Mouse (Mus musculus) midbrain, postnatal 0 days (tissue): ENCODE results near the gene Elp4. TPM values are rescaled to one million over a fixed set of nuclear protein-coding genes. Genes with fewer than 3 reads are reported as not detected.

Experiments
- ATAC-seq: fragments of 200-750 bp; cut with Nextera tagmentation; 2 replicates; pipeline ENCODE4 v1.8.0; 2017; ENCODE audit warnings: moderate number of reproducible peaks, mild to moderate bottlenecking, moderate TSS enrichment, moderate library complexity; ENCODE audit not compliant: low FRiP score
- DNase-seq: peaks from one replicate; pipeline ENCODE4 v3.0.0-alpha.2; 2015; ENCODE audit warnings: low spot score
- H3K27ac ChIP-seq: fragments of 300-500 bp; sonication (generic); 2 replicates; pipeline ENCODE4 v1.5.1; 2014; ENCODE audit warnings: low read depth, mild to moderate bottlenecking, low read length, mixed read lengths
- H3K27me3 ChIP-seq: fragments of 300-500 bp; sonication (generic); 2 replicates; pipeline ENCODE4 v1.6.1; 2014; ENCODE audit warnings: low read length, control low read depth, mixed read lengths; ENCODE audit not compliant: insufficient read depth
- H3K36me3 ChIP-seq: fragments of 300-500 bp; sonication (generic); 2 replicates; pipeline ENCODE4 v1.6.1; 2014; ENCODE audit warnings: low read length, control low read depth, mixed read lengths; ENCODE audit not compliant: insufficient read depth
- H3K4me1 ChIP-seq: fragments of 300-500 bp; sonication (generic); 2 replicates; pipeline ENCODE4 v1.6.1; 2014; ENCODE audit warnings: mild to moderate bottlenecking, control low read depth, antibody characterized with exemption, low read length, mixed read lengths; ENCODE audit not compliant: insufficient read depth
- H3K4me2 ChIP-seq: fragments of 300-500 bp; sonication (generic); 2 replicates; pipeline ENCODE4 v1.6.1; 2014; ENCODE audit warnings: low read depth, mild to moderate bottlenecking, low read length, mixed read lengths; ENCODE audit not compliant: poor library complexity, severe bottlenecking
- H3K4me3 ChIP-seq: fragments of 300-500 bp; sonication (generic); 2 replicates; pipeline ENCODE4 v1.5.1; 2014; ENCODE audit warnings: low read depth, mild to moderate bottlenecking, low read length, moderate library complexity
- H3K9ac ChIP-seq: fragments of 300-500 bp; sonication (generic); replicated peaks from 2 replicates; pipeline ENCODE4 v1.6.1; 2014; ENCODE audit warnings: mild to moderate bottlenecking, low read length, moderate library complexity, mixed read lengths; ENCODE audit not compliant: poor library complexity, severe bottlenecking
- H3K9me3 ChIP-seq: fragments of 300-500 bp; sonication (generic); 2 replicates; pipeline ENCODE4 v1.6.1; 2016; ENCODE audit warnings: low read length, control low read depth
- CTCF ChIP-seq: IDR thresholded peaks from 2 replicates; pipeline ENCODE4 v1.5.1; 2016; ENCODE audit warnings: antibody characterized with exemption, mild to moderate bottlenecking
- WGBS: fragments of 180-500 bp; shearing (Covaris S2); extraction: QIAGEN DNeasy Blood & Tissue Kit; methylation state at CpG from one replicate; pipeline ENCODE4 v1.1.7; 2014; 5-methylcytosine and 5-hydroxymethylcytosine counted together
- polyA plus RNA-seq: library from polyadenylated mRNA; unstranded; fragments of >200 nt; fragmentation: Nextera tagmentation; extraction: Ambion mirVana; gene quantifications from 2 replicates; pipeline ENCODE4 v1.2.1, GENCODE M21; 2015
- total RNA-seq: library from RNA; depleted of rRNA; stranded (reverse); fragments of >200 nt; gene quantifications from 2 replicates; pipeline ENCODE4 v1.2.3, GENCODE M21; 2014

Elp4 gene
- total and polyA plus RNA-seq, 2 experiments from 2014 or later: 22.3 to 29.2 TPM

- 95% methylated on average over 1 of the region's 1 CpGs for WGBS
- H3K36me3 ChIP-seq: no peaks in the 10 kb centered on the region
- no peak for TF ChIP-seq CTCF
Measured at GRCm38 (mm10) chr2:105873403-105873802, 31.0 kb downstream of the Elp4 start.

GRCm38 (mm10) chr2:105854740-105855139 lies 49.6 kb downstream of the Elp4 start:
- no peaks in the 10 kb centered on the region for H3K4me1 ChIP-seq
- H3K27ac ChIP-seq: peak overlapping the region; percentile 4; the same call in 1 of the 2 replicates
- WGBS: 40% methylated on average over 2 of the region's 2 CpGs

More at GRCm38 (mm10) chr2:105873403-105873802, 31.0 kb downstream of the Elp4 start:
- Histone ChIP-seq H3K27me3 (no peaks in the 10 kb centered on the region), H3K9ac (no peak overlapping the region), H3K4me1 (no peaks in the 10 kb centered on the region), H3K4me2 (no peak overlapping the region), H3K27ac (no peak overlapping the region), H3K9me3 (no peaks in the 10 kb centered on the region), H3K4me3 (no peak overlapping the region)
- no peak for DNase-seq
- no peak for ATAC-seq

DNA sequence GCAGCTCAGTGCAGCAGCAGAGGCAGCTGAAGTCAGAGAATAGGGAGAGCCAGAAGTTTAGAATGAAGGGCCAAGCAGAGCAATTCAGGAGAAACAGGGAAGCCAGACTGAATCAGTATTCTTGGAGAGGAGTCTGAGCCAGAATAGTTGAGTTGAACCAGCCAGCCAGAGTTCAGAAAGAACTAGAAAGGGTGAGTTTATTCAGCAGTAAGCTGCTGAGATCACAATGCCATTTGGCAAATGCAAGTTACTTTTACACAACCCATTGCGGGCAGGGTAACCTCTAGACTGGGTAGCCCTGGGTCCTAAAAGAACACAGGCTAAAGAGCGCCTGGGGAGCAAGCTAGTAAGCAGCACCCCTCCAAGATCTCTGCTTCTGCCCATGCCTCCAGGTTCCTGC lies 51.4 kb downstream of the Elp4 start:
- WGBS: 98% methylated on average over 2 of the region's 2 CpGs
- Histone ChIP-seq H3K9ac (no peak overlapping the region), H3K4me3 (no peak overlapping the region), H3K4me2 (no peak overlapping the region), H3K9me3 (no peaks in the 10 kb centered on the region), H3K36me3 (no peaks in the 10 kb centered on the region), H3K4me1 (no peaks in the 10 kb centered on the region), H3K27ac (no peak overlapping the region), H3K27me3 (no peaks in the 10 kb centered on the region)
- no peak for DNase-seq
- no peak for TF ChIP-seq CTCF
- ATAC-seq: no peak

More at GRCm38 (mm10) chr2:105854740-105855139, 49.6 kb downstream of the Elp4 start:
- Histone ChIP-seq H3K9ac (no peak overlapping the region), H3K36me3 (no peaks in the 10 kb centered on the region), H3K4me3 (no peak overlapping the region), H3K27me3 (no peaks in the 10 kb centered on the region), H3K9me3 (no peaks in the 10 kb centered on the region), H3K4me2 (no peak overlapping the region)
- DNase-seq: peak; percentile 80
- peak; percentile 74; the same call in 1 of the 2 replicates for ATAC-seq
- TF ChIP-seq CTCF: no peak

GRCm38 (mm10) chr2:105851714-105852293 lies 52.6 kb downstream of the Elp4 start:
- Histone ChIP-seq H3K36me3 (no peaks in the 10 kb centered on the region), H3K9me3 (no peaks in the 10 kb centered on the region), H3K9ac (no peak overlapping the region), H3K4me1 (no peaks in the 10 kb centered on the region), H3K27ac (no peak overlapping the region), H3K4me2 (no peak overlapping the region), H3K27me3 (no peaks in the 10 kb centered on the region), H3K4me3 (no peak overlapping the region)
- ATAC-seq (no peak), DNase-seq (no peak)
- TF ChIP-seq CTCF: no peak

DNA sequence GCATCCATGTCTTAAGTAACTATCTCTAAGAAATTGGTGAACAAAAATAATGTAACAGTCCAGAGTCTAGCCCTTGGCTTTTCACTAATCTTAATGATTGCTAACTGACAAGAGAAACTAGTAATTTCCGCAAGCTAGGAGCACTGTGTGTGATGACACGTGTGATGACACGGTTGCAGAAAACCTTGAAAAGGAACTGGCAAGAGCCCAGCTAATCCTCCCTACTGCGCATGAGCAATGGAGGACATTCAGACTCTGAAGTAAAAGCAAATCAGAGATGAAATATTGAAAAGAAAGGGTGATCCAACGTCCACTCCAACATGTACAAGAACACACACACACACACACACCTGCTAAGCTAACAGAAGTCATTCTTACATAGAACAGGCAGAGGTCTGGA lies 61.2 kb downstream of the Elp4 start:
- Histone ChIP-seq H3K27me3 (no peaks in the 10 kb centered on the region), H3K9me3 (no peaks in the 10 kb centered on the region), H3K36me3 (no peaks in the 10 kb centered on the region), H3K4me3 (no peak overlapping the region), H3K27ac (no peak overlapping the region), H3K4me1 (no peaks in the 10 kb centered on the region), H3K9ac (no peak overlapping the region), H3K4me2 (no peak overlapping the region)
- ATAC-seq: no peak
- DNase-seq: no peak
- WGBS: 83% methylated on average over 5 of the region's 5 CpGs
- no peak for TF ChIP-seq CTCF

DNA sequence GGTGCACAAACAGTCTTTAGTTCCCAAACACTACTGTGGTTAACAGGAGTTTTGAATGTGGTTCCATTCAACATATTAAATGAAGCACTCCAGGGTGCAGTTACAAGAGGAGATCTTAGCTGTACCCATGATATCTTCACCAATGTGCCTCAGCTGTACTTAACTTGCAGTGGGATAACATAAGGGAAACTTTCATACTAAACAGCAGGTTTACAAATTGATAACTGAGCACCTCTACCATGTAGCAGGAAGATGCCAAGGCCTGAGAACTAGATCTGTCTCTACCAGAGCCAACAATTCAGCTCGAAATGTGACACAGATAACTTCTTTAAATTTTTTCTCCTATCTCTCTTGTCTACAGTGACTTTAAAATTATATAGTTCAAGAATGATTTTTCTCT lies 86.4 kb downstream of the Elp4 start:
- H3K4me3 ChIP-seq: no peak overlapping the region
- H3K4me2 ChIP-seq: no peak overlapping the region
- TF ChIP-seq CTCF: no peak
- DNase-seq (no peak), ATAC-seq (no peak)
- no peak overlapping the region for H3K27ac ChIP-seq
- no peaks in the 10 kb centered on the region for H3K36me3 ChIP-seq
- H3K9ac ChIP-seq: no peak overlapping the region
- no peaks in the 10 kb centered on the region for H3K27me3 ChIP-seq
- H3K4me1 ChIP-seq: no peaks in the 10 kb centered on the region
- WGBS: 91% methylated on average over 1 of the region's 1 CpGs
- H3K9me3 ChIP-seq: no peaks in the 10 kb centered on the region
